Mouse (Mus musculus) embryonic facial prominence, embryonic 15.5 days (tissue): ENCODE measurements around the gene Lmf2. TPM values are rescaled to one million over a fixed set of nuclear protein-coding genes. Genes with fewer than 3 reads are reported as not detected.
A peak's percentile ranks its signal among the peaks of the same experiment; 100 is the strongest.

Experiments used
- ATAC-seq: fragments of 200-750 bp; cut with Nextera tagmentation; 2 replicates; pipeline ENCODE4 v1.8.0; 2017; ENCODE audit warnings: low read depth, moderate TSS enrichment; ENCODE audit not compliant: insufficient number of reproducible peaks, low FRiP score, low TSS enrichment
- H3K27ac ChIP-seq: fragments of 300-500 bp; sonication (generic); replicated peaks from 2 replicates; pipeline ENCODE4 v1.5.1; 2015; ENCODE audit warnings: mild to moderate bottlenecking, inconsistent platforms
- H3K27me3 ChIP-seq: fragments of 300-500 bp; sonication (generic); 2 replicates; pipeline ENCODE4 v1.6.1; 2015; ENCODE audit warnings: inconsistent platforms
- H3K36me3 ChIP-seq: fragments of 300-500 bp; sonication (generic); 2 replicates; pipeline ENCODE4 v1.6.1; 2015; ENCODE audit warnings: mild to moderate bottlenecking, inconsistent platforms
- H3K4me1 ChIP-seq: fragments of 300-500 bp; sonication (generic); 2 replicates; pipeline ENCODE4 v1.6.1; 2015; ENCODE audit warnings: inconsistent platforms
- H3K4me2 ChIP-seq: fragments of 300-500 bp; sonication (generic); replicated peaks from 2 replicates; pipeline ENCODE4 v1.6.1; 2015; ENCODE audit warnings: mild to moderate bottlenecking, inconsistent platforms
- H3K4me3 ChIP-seq: fragments of 300-500 bp; sonication (generic); replicated peaks from 2 replicates; pipeline ENCODE4 v1.5.1; 2015; ENCODE audit warnings: mild to moderate bottlenecking, inconsistent platforms
- H3K9ac ChIP-seq: fragments of 300-500 bp; sonication (generic); 2 replicates; pipeline ENCODE4 v1.6.1; 2015; ENCODE audit warnings: inconsistent platforms
- H3K9me3 ChIP-seq: fragments of 300-500 bp; sonication (generic); replicated peaks from 2 replicates; pipeline ENCODE4 v1.6.1; 2016; ENCODE audit warnings: inconsistent platforms
- WGBS: fragments of 180-500 bp; shearing (Covaris S2); methylation state at CpG from one replicate; pipeline ENCODE4 v1.1.7; 2015; 5-methylcytosine and 5-hydroxymethylcytosine counted together
- polyA plus RNA-seq: library from polyadenylated mRNA; unstranded; fragments of >200 nt; fragmentation: Nextera tagmentation; extraction: Ambion mirVana; gene quantifications from 2 replicates; pipeline ENCODE4 v1.2.1, GENCODE M21; 2015

Gene Lmf2
- polyA plus RNA-seq, 1 experiment from 2014 or later = 79.9 TPM

GRCm38 (mm10) chr15:89365141-89365551 is 9.7 kb upstream of the Lmf2 start:
- Histone ChIP-seq H3K27me3 (no peaks in the 10 kb centered on the region), H3K4me1 (no peaks in the 10 kb centered on the region), H3K27ac (no peak overlapping the region), H3K9ac (no peak overlapping the region), H3K36me3 (peaks cover 93% of the 10 kb centered on the region), H3K4me2 (no peak overlapping the region), H3K9me3 (no peaks in the 10 kb centered on the region), H3K4me3 (no peak overlapping the region)
- WGBS = 91% methylated on average over 4 of the region's 4 CpGs
- no peak for ATAC-seq

- no peaks in the 10 kb centered on the region for H3K9me3 ChIP-seq
- H3K27ac ChIP-seq = no peak overlapping the region
- no peak overlapping the region for H3K4me2 ChIP-seq
- no peak overlapping the region for H3K4me3 ChIP-seq
- H3K9ac ChIP-seq = no peak overlapping the region
- H3K4me1 ChIP-seq = peaks cover under 1% of the 10 kb centered on the region; the same call in 1 of the 2 replicates
- ATAC-seq = no peak
- H3K27me3 ChIP-seq = no peaks in the 10 kb centered on the region
- WGBS = 88% methylated on average over 7 of the region's 7 CpGs
- H3K36me3 ChIP-seq = peaks cover 79% of the 10 kb centered on the region
Measured at GRCm38 (mm10) chr15:89363051-89363450, 7.6 kb upstream of the Lmf2 start.

DNA sequence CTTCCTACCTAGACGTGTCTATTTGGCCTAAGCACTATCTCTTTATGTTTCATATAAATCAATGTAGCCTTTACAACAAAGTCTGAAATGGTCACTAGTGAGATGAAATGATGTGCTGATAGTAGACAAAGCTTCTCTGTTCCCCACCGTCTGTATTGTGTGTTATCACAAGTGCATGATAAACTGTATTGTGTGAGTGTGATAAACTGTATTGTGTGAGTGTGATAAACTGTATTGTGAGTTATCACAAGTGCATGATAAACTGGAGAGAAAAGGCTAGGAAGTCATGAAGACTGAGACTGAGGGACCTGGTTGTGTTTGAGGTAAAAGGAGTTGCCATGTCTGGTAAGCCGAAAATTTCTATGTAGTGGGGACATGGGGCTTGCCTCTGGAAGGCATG is 3.3 kb upstream of the Lmf2 start:
- peaks cover 40% of the 10 kb centered on the region for H3K36me3 ChIP-seq

GRCm38 (mm10) chr15:89356372-89356771 is 913 bp upstream of the Lmf2 start:
- peak overlapping the region; percentile 91 for H3K4me3 ChIP-seq
- H3K9me3 ChIP-seq = no peaks in the 10 kb centered on the region
- peak overlapping the region; percentile 83 for H3K9ac ChIP-seq
- peaks cover 45% of the 10 kb centered on the region for H3K36me3 ChIP-seq
- H3K27me3 ChIP-seq = no peaks in the 10 kb centered on the region
- ATAC-seq = peak; percentile 56
- H3K27ac ChIP-seq = peak overlapping the region; percentile 94
- peak overlapping the region; percentile 74 for H3K4me2 ChIP-seq
- H3K4me1 ChIP-seq = peaks cover 26% of the 10 kb centered on the region
- WGBS = 0% methylated on average over 15 of the region's 15 CpGs

More for the DNA sequence above, 3.3 kb upstream of the Lmf2 start:
- Histone ChIP-seq H3K9ac (no peak overlapping the region), H3K27ac (no peak overlapping the region), H3K4me2 (no peak overlapping the region), H3K4me1 (peaks cover 25% of the 10 kb centered on the region), H3K9me3 (no peaks in the 10 kb centered on the region), H3K4me3 (no peak overlapping the region), H3K27me3 (no peaks in the 10 kb centered on the region)
- 76% methylated on average over 3 of the region's 3 CpGs for WGBS
- ATAC-seq = no peak

DNA sequence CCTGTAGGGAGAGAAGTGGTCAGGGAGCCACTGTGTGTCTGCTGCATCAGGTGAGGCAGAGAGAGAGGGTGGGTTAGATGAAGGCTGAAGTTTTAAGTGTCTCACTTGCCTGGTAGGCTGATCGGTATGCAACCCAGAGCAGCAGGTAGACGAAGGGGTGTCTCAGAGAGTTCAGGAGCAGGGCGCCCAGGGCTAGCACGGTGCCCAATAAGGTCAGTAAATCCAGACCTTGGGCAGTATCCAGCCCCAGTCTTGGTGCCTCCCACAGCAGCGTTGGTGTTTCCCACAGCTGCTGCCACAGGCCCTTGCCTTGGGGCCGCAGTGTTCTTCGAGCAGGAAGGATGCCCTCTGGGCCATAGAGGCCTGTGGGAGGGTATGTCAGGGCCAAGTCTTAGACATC is 1.0 kb downstream of the Lmf2 start:
- ATAC-seq = no peak
- H3K27ac ChIP-seq = no peak overlapping the region
- WGBS = 65% methylated on average over 7 of the region's 7 CpGs
- H3K4me2 ChIP-seq = peak overlapping the region; percentile 74
- peaks cover 26% of the 10 kb centered on the region for H3K4me1 ChIP-seq
- H3K27me3 ChIP-seq = no peaks in the 10 kb centered on the region
- H3K9ac ChIP-seq = peak overlapping the region; percentile 80
- peak overlapping the region; percentile 91 for H3K4me3 ChIP-seq
- no peaks in the 10 kb centered on the region for H3K9me3 ChIP-seq
- peaks cover 47% of the 10 kb centered on the region for H3K36me3 ChIP-seq

GRCm38 (mm10) chr15:89353837-89354236 is 1.6 kb downstream of the Lmf2 start:
- Histone ChIP-seq H3K27ac (no peak overlapping the region), H3K4me1 (peaks cover 26% of the 10 kb centered on the region), H3K4me2 (peak overlapping the region; percentile 74; the same call in 1 of the 2 replicates), H3K9me3 (no peaks in the 10 kb centered on the region), H3K9ac (no peak overlapping the region), H3K4me3 (no peak overlapping the region), H3K27me3 (no peaks in the 10 kb centered on the region), H3K36me3 (peaks cover 47% of the 10 kb centered on the region)
- 93% methylated on average over 16 of the region's 16 CpGs for WGBS
- no peak for ATAC-seq

DNA sequence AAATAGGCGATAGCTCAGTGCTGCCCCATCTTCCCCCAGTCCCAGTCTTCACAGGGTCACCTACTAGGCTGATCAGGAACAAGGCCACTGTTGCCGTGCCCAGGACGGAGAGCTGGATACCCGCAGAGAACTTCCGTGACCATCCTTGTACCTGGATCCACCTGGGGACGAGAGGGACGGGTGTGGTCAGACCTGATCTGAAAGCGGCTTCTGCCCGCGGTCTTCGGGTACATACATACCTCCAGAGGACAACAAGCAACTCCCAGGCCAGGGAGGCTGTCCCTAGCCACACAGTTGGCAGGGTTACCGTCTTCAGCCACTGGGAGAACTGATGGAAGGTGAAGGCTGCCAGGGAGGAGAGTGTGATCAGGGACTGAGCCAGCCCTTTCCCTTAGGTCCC is 2.7 kb downstream of the Lmf2 start:
- Histone ChIP-seq H3K27ac (no peak overlapping the region), H3K27me3 (no peaks in the 10 kb centered on the region), H3K4me2 (no peak overlapping the region), H3K4me1 (peaks cover 24% of the 10 kb centered on the region), H3K4me3 (no peak overlapping the region), H3K36me3 (peaks cover 42% of the 10 kb centered on the region), H3K9ac (no peak overlapping the region), H3K9me3 (no peaks in the 10 kb centered on the region)
- ATAC-seq = no peak
- WGBS = 94% methylated on average over 12 of the region's 12 CpGs

- H3K27me3 ChIP-seq = no peaks in the 10 kb centered on the region
- H3K4me1 ChIP-seq = peaks cover 17% of the 10 kb centered on the region
- H3K4me2 ChIP-seq = no peak overlapping the region
- H3K4me3 ChIP-seq = no peak overlapping the region
- no peaks in the 10 kb centered on the region for H3K9me3 ChIP-seq
- H3K9ac ChIP-seq = no peak overlapping the region
- no peak for ATAC-seq
- H3K27ac ChIP-seq = no peak overlapping the region
- WGBS = 94% methylated on average over 14 of the region's 14 CpGs
- peaks cover 42% of the 10 kb centered on the region for H3K36me3 ChIP-seq
Measured at GRCm38 (mm10) chr15:89352054-89352453, 3.4 kb downstream of the Lmf2 start.

DNA sequence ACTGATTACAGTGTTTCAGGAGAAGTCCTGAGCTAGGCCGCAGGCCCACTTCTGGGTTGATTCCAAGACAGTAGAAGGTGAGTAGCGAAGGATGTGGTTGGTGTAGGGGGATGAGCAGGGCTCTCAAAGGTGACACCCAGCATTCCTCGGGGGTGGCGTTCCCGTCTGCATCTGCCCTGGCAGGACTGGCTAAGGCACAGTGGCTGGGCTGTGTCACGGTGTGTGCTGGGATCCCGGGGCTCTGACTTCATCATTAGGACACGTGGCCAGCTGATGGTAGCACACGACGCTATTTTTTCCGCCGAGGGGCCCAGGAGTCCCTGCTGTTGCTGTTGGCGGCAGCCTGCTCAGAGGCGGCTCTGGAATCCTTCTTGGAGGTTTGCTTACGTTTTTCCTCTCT is 4.2 kb downstream of the Lmf2 start:
- Histone ChIP-seq H3K4me1 (peaks cover 12% of the 10 kb centered on the region), H3K4me2 (no peak overlapping the region), H3K4me3 (no peak overlapping the region), H3K9me3 (no peaks in the 10 kb centered on the region), H3K27ac (no peak overlapping the region), H3K36me3 (peaks cover 42% of the 10 kb centered on the region), H3K27me3 (no peaks in the 10 kb centered on the region), H3K9ac (no peak overlapping the region)
- WGBS = 89% methylated on average over 15 of the region's 15 CpGs
- ATAC-seq = no peak

GRCm38 (mm10) chr15:89350447-89350846 is 5.0 kb downstream of the Lmf2 start:
- Histone ChIP-seq H3K4me1 (peaks cover 12% of the 10 kb centered on the region), H3K36me3 (peaks cover 42% of the 10 kb centered on the region), H3K9me3 (no peaks in the 10 kb centered on the region), H3K4me3 (no peak overlapping the region), H3K27ac (no peak overlapping the region), H3K27me3 (no peaks in the 10 kb centered on the region), H3K9ac (no peak overlapping the region), H3K4me2 (no peak overlapping the region)
- WGBS = 77% methylated on average over 5 of the region's 5 CpGs
- no peak for ATAC-seq

DNA sequence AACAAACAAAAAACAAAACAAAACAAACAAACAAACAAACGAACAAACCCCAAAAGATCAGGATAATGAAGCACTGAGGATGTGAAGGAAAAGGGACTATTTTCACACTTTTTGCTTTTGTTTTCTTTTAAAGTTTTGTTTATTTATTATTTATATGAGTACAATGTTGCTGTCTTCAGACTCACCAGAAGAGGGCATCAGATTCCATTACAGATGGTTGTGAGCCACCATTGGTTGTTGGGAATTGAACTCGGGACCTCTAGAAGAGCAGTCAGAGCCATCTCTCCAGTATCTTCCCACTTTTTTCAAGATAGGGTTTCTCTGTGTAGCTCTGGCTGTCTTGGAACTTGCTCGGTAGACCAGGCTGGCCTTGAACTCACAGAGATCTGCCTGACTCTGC is 12.1 kb downstream of the Lmf2 start:
- Histone ChIP-seq H3K27me3 (no peaks in the 10 kb centered on the region), H3K4me1 (no peaks in the 10 kb centered on the region), H3K4me3 (no peak overlapping the region), H3K4me2 (no peak overlapping the region), H3K36me3 (no peaks in the 10 kb centered on the region), H3K9ac (no peak overlapping the region), H3K27ac (no peak overlapping the region), H3K9me3 (no peaks in the 10 kb centered on the region)
- WGBS = 85% methylated on average over 3 of the region's 3 CpGs
- ATAC-seq = no peak

DNA sequence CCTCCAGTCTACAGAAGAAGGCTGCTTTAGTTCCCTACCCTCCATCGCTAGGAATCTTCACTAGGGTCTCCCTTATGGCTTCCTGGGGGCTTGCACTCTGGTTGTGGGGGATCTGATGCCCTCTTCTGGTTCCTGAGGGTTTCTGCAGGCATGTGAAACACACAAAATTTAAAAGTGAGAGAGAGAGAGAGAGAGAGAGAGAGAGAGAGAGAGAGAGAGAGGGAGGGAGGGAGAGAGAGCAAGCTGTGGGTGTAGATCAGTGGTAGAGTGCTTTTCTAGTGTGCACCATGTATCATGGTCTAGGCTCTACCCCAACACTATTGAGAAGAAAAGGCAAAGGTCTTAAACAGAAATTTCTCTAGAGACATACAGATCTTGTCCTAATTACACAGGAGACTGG is 13.8 kb downstream of the Lmf2 start:
- H3K4me2 ChIP-seq = no peak overlapping the region
- no peaks in the 10 kb centered on the region for H3K36me3 ChIP-seq
- no peaks in the 10 kb centered on the region for H3K27me3 ChIP-seq
- H3K4me3 ChIP-seq = no peak overlapping the region
- no peak for ATAC-seq
- H3K27ac ChIP-seq = no peak overlapping the region
- H3K4me1 ChIP-seq = no peaks in the 10 kb centered on the region
- no peaks in the 10 kb centered on the region for H3K9me3 ChIP-seq
- no peak overlapping the region for H3K9ac ChIP-seq
- 25% methylated on average over 1 of the region's 1 CpGs for WGBS
